Mouse (Mus musculus) lung, postnatal 0 days (tissue): ENCODE measurements around the gene Naa38.

ENCODE experiments used
- CTCF ChIP-seq: IDR thresholded peaks from 2 replicates; pipeline ENCODE4 v1.5.1; 2016; ENCODE audit warnings: antibody characterized with exemption, mild to moderate bottlenecking
- EP300 ChIP-seq: IDR thresholded peaks from 2 replicates; pipeline ENCODE4 v1.6.1; 2016; ENCODE audit warnings: antibody characterized with exemption, mild to moderate bottlenecking, control low read depth

DNA sequence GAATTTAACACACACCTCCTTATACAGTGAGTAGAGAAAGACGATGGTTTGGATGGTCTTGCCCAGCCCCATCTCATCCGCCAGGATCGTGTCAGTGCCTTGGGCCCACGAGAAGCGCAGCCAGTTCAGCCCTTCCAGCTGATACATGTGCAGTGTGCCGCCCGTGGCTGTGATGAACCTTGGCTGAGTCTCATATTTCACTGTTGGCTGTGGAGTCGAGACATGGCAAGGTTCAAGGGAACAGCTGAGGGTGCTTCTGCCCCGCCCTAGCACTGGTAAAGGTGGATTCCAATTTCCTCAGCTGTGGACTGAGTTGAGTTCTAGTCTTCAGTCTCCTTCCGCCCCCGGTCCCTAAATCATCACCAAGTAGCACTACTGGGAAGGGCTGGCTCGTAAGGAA lies 37.6 kb upstream of the Naa38 start:
- TF ChIP-seq CTCF (no peak), EP300 (no peak)
